Mouse (Mus musculus): Measurements from ENCODE around the gene Ltc4s. TPM values are rescaled to one million over a fixed set of nuclear protein-coding genes. Genes with fewer than 3 reads are reported as not detected.

Ltc4s gene
- polyA plus RNA-seq, 1 experiment from 2014 or later, result 0.85 TPM

DNA sequence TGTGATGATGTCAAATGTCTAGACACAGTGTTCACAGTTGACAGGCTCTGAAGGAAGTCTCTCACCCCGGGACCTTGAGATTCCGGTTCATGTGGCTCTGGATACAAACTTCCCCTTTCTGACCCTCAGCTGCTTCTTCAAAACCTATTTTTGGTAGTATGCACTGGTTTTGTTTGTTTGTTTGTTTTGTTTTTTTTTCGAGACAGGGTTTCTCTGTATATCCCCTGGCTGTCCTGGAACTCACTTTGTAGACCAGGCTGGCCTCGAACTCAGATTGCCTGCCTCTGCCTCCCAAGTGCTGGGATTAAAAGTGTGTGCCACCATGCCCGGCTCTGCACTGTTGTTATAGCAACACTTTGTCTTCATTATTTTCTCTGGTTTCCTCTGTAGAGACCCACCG is 5.5 kb upstream of the Ltc4s start:
- Histone ChIP-seq H3K9me3 (no peaks in the 10 kb centered on the region), H3K27me3 (peaks cover 9% of the 10 kb centered on the region), H3K9ac (replicated peaks) (no peak overlapping the region), H3K4me3 (no peak overlapping the region), H3K27ac (replicated peaks) (no peak overlapping the region), H3K4me2 (replicated peaks) (no peak overlapping the region), H3K36me3 (no peaks in the 10 kb centered on the region), H3K4me1 (no peaks in the 10 kb centered on the region)
- WGBS, result 76% methylated on average over 6 of the region's 6 CpGs
- no peak for ATAC-seq (ENCODE audit: low FRiP score, low read depth)

DNA sequence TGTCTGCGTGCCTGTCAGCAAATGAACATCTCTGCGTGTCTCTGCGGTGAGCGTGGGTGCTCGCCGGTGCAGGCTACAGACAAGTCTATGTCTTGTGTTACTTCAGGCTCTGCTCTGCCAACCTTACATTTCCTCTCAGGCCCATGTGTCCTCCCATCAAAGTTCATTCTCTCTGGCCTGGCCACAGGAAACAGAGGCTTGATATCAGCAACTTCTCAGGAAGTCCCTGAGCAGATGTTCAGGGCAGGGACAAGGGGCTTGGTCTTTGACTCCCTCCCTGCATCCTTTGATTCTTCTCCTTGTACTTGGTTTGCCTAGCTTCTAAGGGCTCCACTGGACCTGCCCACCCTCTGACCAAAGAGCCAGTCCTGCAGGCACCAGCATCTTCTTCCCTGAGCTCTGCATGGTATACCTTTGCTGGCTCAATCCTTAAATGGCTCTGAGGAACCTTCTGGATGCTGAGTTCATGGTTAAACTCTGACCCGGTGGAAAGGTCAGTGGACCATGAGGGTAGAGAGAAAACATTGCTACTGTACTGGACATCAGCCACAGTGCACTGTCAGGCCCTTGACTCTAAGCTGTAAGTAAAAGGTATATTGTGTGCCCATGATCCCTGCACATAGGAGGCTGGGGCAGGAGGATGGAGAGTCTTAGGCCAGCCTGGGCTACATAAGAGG is 2.0 kb upstream of the Ltc4s start:
- H3K4me3 ChIP-seq, result no peak overlapping the region
- WGBS, result 91% methylated on average over 7 of the region's 7 CpGs
- no peak overlapping the region for H3K9ac ChIP-seq (replicated peaks)
- H3K9me3 ChIP-seq, result no peaks in the 10 kb centered on the region
- peaks cover under 1% of the 10 kb centered on the region; the same call in 1 of the 2 replicates for H3K36me3 ChIP-seq
- no peak for ATAC-seq (ENCODE audit: low FRiP score, low read depth)
- H3K4me1 ChIP-seq, result peaks cover 11% of the 10 kb centered on the region
- no peak overlapping the region for H3K27ac ChIP-seq (replicated peaks)
- H3K27me3 ChIP-seq, result peaks cover 44% of the 10 kb centered on the region
- H3K4me2 ChIP-seq (replicated peaks), result no peak overlapping the region

GRCm38 (mm10) chr11:50238821-50239791 is 690 bp upstream of the Ltc4s start:
- Histone ChIP-seq H3K4me2 (replicated peaks) (no peak overlapping the region), H3K9me3 (no peaks in the 10 kb centered on the region), H3K4me1 (peaks cover 11% of the 10 kb centered on the region), H3K36me3 (peaks cover 13% of the 10 kb centered on the region), H3K27me3 (peaks cover 57% of the 10 kb centered on the region), H3K27ac (replicated peaks) (no peak overlapping the region), H3K4me3 (no peak overlapping the region), H3K9ac (replicated peaks) (no peak overlapping the region)
- ATAC-seq (ENCODE audit: low FRiP score, low read depth), result no peak
- WGBS, result 92% methylated on average over 9 of the region's 9 CpGs

GRCm38 (mm10) chr11:50236937-50237835 is 1.2 kb downstream of the Ltc4s start:
- H3K9me3 ChIP-seq, result no peaks in the 10 kb centered on the region
- peaks cover 11% of the 10 kb centered on the region for H3K4me1 ChIP-seq
- H3K4me2 ChIP-seq (replicated peaks), result peak overlapping the region; percentile 78
- peak overlapping the region; percentile 46 for H3K9ac ChIP-seq (replicated peaks)
- no peak overlapping the region for H3K27ac ChIP-seq (replicated peaks)
- peak overlapping the region; percentile 52 for H3K4me3 ChIP-seq
- peaks cover 60% of the 10 kb centered on the region for H3K27me3 ChIP-seq
- ATAC-seq (ENCODE audit: low FRiP score, low read depth), result peak; percentile 10; the same call in 1 of the 2 replicates
- peaks cover 32% of the 10 kb centered on the region for H3K36me3 ChIP-seq
- WGBS, result under 1% methylated on average over 66 of the region's 66 CpGs

DNA sequence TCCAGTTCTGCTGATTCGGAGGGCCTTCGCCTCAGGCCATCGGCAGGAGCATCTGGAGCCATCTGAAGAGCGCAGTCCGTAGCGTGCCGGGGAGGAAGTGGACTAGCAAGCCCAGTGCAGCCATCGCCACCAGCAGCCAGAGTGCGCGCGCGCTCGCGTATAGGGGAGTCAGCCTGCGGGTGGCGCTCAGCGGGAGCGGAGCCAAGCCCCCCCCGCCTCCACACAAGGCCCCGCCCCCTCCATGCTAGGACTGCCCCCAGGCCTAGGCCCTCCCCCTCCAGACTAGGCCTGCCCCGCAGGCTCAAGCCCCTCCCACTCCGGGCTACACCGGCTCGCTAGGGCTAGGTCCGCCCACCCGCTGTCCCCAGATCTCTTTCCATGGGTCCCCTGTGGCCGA is 1.9 kb downstream of the Ltc4s start:
- 1% methylated on average over 26 of the region's 27 CpGs for WGBS
- Histone ChIP-seq H3K27me3 (peaks cover 66% of the 10 kb centered on the region), H3K9ac (replicated peaks) (peak overlapping the region; percentile 46), H3K4me3 (peak overlapping the region; percentile 52), H3K4me2 (replicated peaks) (peak overlapping the region; percentile 78), H3K9me3 (no peaks in the 10 kb centered on the region), H3K4me1 (peaks cover 11% of the 10 kb centered on the region), H3K36me3 (peaks cover 39% of the 10 kb centered on the region), H3K27ac (replicated peaks) (0 out of 2 replicates have a peak overlapping the region, but pooled peaks have one; percentile 6)
- peak; percentile 89 for ATAC-seq (ENCODE audit: low FRiP score, low read depth)

GRCm38 (mm10) chr11:50234606-50235005 is 3.8 kb downstream of the Ltc4s start:
- ATAC-seq (ENCODE audit: low FRiP score, low read depth), result no peak

DNA sequence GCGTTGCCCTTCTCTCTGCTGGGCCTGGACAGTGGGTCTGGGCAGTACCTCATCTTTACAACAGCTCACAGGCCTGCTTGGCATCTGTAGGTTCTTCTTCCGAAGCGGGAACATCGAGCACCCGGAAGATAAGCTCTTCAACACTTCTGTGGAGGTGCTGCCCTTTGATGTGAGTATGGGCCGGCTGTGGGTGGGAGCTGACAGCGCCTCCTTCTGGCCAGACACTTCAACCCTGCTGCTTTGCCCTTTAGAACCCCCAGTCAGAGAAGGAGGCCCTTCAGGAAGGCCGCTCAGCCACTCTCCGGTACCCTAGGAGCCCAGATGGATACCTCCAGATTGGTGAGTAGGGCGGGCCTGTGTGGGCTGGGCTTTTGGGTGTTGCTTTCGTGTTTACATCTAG is 4.4 kb downstream of the Ltc4s start:
- Histone ChIP-seq H3K9me3 (no peaks in the 10 kb centered on the region), H3K27ac (replicated peaks) (no peak overlapping the region), H3K4me2 (replicated peaks) (no peak overlapping the region), H3K9ac (replicated peaks) (no peak overlapping the region), H3K4me3 (no peak overlapping the region), H3K4me1 (peaks cover 18% of the 10 kb centered on the region), H3K27me3 (peaks cover 80% of the 10 kb centered on the region), H3K36me3 (peaks cover 44% of the 10 kb centered on the region)
- 88% methylated on average over 11 of the region's 11 CpGs for WGBS
- ATAC-seq (ENCODE audit: low FRiP score, low read depth), result no peak

More at GRCm38 (mm10) chr11:50234606-50235005, 3.8 kb downstream of the Ltc4s start:
- H3K27me3 ChIP-seq, result peaks cover 80% of the 10 kb centered on the region
- peaks cover 15% of the 10 kb centered on the region for H3K4me1 ChIP-seq
- 96% methylated on average over 25 of the region's 25 CpGs for WGBS
- H3K27ac ChIP-seq (replicated peaks), result no peak overlapping the region
- H3K9ac ChIP-seq (replicated peaks), result no peak overlapping the region
- H3K36me3 ChIP-seq, result peaks cover 44% of the 10 kb centered on the region
- H3K4me2 ChIP-seq (replicated peaks), result no peak overlapping the region
- H3K4me3 ChIP-seq, result no peak overlapping the region
- no peaks in the 10 kb centered on the region for H3K9me3 ChIP-seq

- H3K9me3 ChIP-seq, result no peaks in the 10 kb centered on the region
- peaks cover 22% of the 10 kb centered on the region for H3K4me1 ChIP-seq
- ATAC-seq (ENCODE audit: low FRiP score, low read depth), result no peak
- H3K27ac ChIP-seq (replicated peaks), result no peak overlapping the region
- H3K36me3 ChIP-seq, result peaks cover 44% of the 10 kb centered on the region
- H3K27me3 ChIP-seq, result peaks cover 74% of the 10 kb centered on the region
- 95% methylated on average over 13 of the region's 13 CpGs for WGBS
- no peak overlapping the region for H3K4me2 ChIP-seq (replicated peaks)
- no peak overlapping the region for H3K9ac ChIP-seq (replicated peaks)
- H3K4me3 ChIP-seq, result no peak overlapping the region
Observed at GRCm38 (mm10) chr11:50233022-50233421, 5.4 kb downstream of the Ltc4s start.

- Histone ChIP-seq H3K9me3 (no peaks in the 10 kb centered on the region), H3K4me1 (peaks cover 33% of the 10 kb centered on the region)
- 22% methylated on average over 8 of the region's 8 CpGs for WGBS
Observed at GRCm38 (mm10) chr11:50231411-50231810, 7.0 kb downstream of the Ltc4s start.

GRCm38 (mm10) chr11:50230481-50231304 is 7.7 kb downstream of the Ltc4s start:
- H3K9ac ChIP-seq (replicated peaks), result 0 out of 2 replicates have a peak overlapping the region, but pooled peaks have one; percentile 6

More at GRCm38 (mm10) chr11:50231411-50231810, 7.0 kb downstream of the Ltc4s start:
- ATAC-seq (ENCODE audit: low FRiP score, low read depth), result 0 out of 2 replicates have a peak, but pooled peaks have one; percentile 47
- H3K27me3 ChIP-seq, result peaks cover 64% of the 10 kb centered on the region
- H3K27ac ChIP-seq (replicated peaks), result no peak overlapping the region
- peaks cover 44% of the 10 kb centered on the region for H3K36me3 ChIP-seq
- H3K4me2 ChIP-seq (replicated peaks), result peak overlapping the region; percentile 49
- H3K9ac ChIP-seq (replicated peaks), result no peak overlapping the region
- no peak overlapping the region for H3K4me3 ChIP-seq

More at GRCm38 (mm10) chr11:50230481-50231304, 7.7 kb downstream of the Ltc4s start:
- H3K27ac ChIP-seq (replicated peaks), result no peak overlapping the region
- 21% methylated on average over 45 of the region's 45 CpGs for whole genome bisulfite sequencing
- H3K27me3 ChIP-seq, result peaks cover 62% of the 10 kb centered on the region
- no peak for ATAC-seq (ENCODE audit: low FRiP score, low read depth)
- H3K4me1 ChIP-seq, result peaks cover 33% of the 10 kb centered on the region
- peak overlapping the region; percentile 49 for H3K4me2 ChIP-seq (replicated peaks)
- H3K9me3 ChIP-seq, result no peaks in the 10 kb centered on the region
- H3K4me3 ChIP-seq, result peak overlapping the region; percentile 15
- peaks cover 44% of the 10 kb centered on the region for H3K36me3 ChIP-seq
